Mouse (Mus musculus): Measurements from ENCODE around the gene Rps11.

- no peak for TF ChIP-seq SRF (IDR thresholded peaks at IDR 0.05; ENCODE audit: control insufficient read depth, insufficient read length, low read depth)
- TF ChIP-seq POLR2AphosphoS2 (IDR thresholded peaks at IDR 0.05; ENCODE audit: insufficient read length, low read depth): no peak
- TF ChIP-seq TCF12 (IDR thresholded peaks at IDR 0.05; ENCODE audit: insufficient read depth, poor library complexity, severe bottlenecking): no peak
- TF ChIP-seq USF1 (IDR thresholded peaks at IDR 0.05; ENCODE audit: low read depth): no peak
- TF ChIP-seq MYOG (IDR thresholded peaks at IDR 0.05; ENCODE audit: control insufficient read depth in 1 of 3, insufficient read depth in 1 of 3, insufficient read length in 2 of 3, low read depth in 2 of 3): no peak
- no peak for TF ChIP-seq CEBPB (IDR thresholded peaks at IDR 0.05; ENCODE audit: insufficient read depth, poor library complexity, severe bottlenecking)
- TF ChIP-seq MAX (IDR thresholded peaks at IDR 0.05; ENCODE audit: low read depth): no peak
- TF ChIP-seq POLR2A (IDR thresholded peaks at IDR 0.05; ENCODE audit: insufficient read length, low read depth): no peak
- TF ChIP-seq REST (IDR thresholded peaks at IDR 0.05; ENCODE audit: insufficient read depth, insufficient read length): no peak
- no peak for TF ChIP-seq E2F4 (IDR thresholded peaks at IDR 0.05; ENCODE audit: insufficient read depth)
- no peak for TF ChIP-seq TCF3 (IDR thresholded peaks at IDR 0.05; ENCODE audit: insufficient read length, low read depth)
- no peak for TF ChIP-seq MYOD1 (IDR thresholded peaks at IDR 0.05; ENCODE audit: control insufficient read depth in 1 of 3, insufficient read length in 2 of 3, low read depth in 2 of 3)
These were observed 5.9 kb downstream of the Rps11 start for GRCm38 (mm10) chr7:45118336-45118735.

Measured in myocyte (in vitro differentiated cells).